Mouse (Mus musculus) megakaryocyte, embryonic 14.5 days (primary cell): Measurements from ENCODE around the gene Marc1.

ENCODE experiments used
- FLI1 ChIP-seq: IDR thresholded peaks from 2 replicates; pipeline ENCODE4 v1.6.1; 2012; ENCODE audit warnings: low read length, inconsistent platforms, mixed read lengths
- GATA1 ChIP-seq: IDR thresholded peaks from 3 replicates; pipeline ENCODE4 v1.6.1; 2012; ENCODE audit warnings: mixed read lengths, low read length, inconsistent platforms, borderline replicate concordance

- no peak for TF ChIP-seq FLI1
- TF ChIP-seq GATA1 = no peak
Measured at GRCm38 (mm10) chr1:184853922-184854321, 42.8 kb upstream of the Marc1 start.
